Mouse (Mus musculus) central nervous system, embryonic 14 days (tissue): Measurements from ENCODE around the gene Nemp2. TPM values are rescaled to one million over a fixed set of nuclear protein-coding genes. Genes with fewer than 3 reads are reported as not detected.

ENCODE experiments used
- polyA plus RNA-seq: library from polyadenylated mRNA; depleted of rRNA; stranded (reverse); fragments of >200 nt; gene quantifications from 2 replicates; pipeline ENCODE4 v1.2.3, GENCODE M21; 2012; rRNA removed

Gene Nemp2
- 21.8 and 22.4 TPM in 2 replicates for polyA plus RNA-seq

GRCm38 (mm10) chr1:52630248-52630936 lies at the start of gene Nemp2:
Gene Nemp2, plus strand, starts transcription at chr1:52630703.

Other genes with a start within 250 kb of the Nemp2 start
- gene Nab1, start 130.0 kb upstream of the Nemp2 start, polyA plus RNA-seq, result 11.6 and 12.0 TPM in 2 replicates
- gene Mfsd6, start 96.8 kb downstream of the Nemp2 start, polyA plus RNA-seq, result 14.6 and 15.7 TPM in 2 replicates
- gene Inpp1, start 187.0 kb downstream of the Nemp2 start, polyA plus RNA-seq, result 18.6 and 21.4 TPM in 2 replicates
- gene Hibch, start 214.2 kb downstream of the Nemp2 start, polyA plus RNA-seq, result 22.0 and 24.5 TPM in 2 replicates